Mouse (Mus musculus): ENCODE results near the gene Olfr1417.
A peak's percentile ranks its signal among the peaks of the same experiment; 100 is the strongest.

Gene Olfr1417

DNA sequence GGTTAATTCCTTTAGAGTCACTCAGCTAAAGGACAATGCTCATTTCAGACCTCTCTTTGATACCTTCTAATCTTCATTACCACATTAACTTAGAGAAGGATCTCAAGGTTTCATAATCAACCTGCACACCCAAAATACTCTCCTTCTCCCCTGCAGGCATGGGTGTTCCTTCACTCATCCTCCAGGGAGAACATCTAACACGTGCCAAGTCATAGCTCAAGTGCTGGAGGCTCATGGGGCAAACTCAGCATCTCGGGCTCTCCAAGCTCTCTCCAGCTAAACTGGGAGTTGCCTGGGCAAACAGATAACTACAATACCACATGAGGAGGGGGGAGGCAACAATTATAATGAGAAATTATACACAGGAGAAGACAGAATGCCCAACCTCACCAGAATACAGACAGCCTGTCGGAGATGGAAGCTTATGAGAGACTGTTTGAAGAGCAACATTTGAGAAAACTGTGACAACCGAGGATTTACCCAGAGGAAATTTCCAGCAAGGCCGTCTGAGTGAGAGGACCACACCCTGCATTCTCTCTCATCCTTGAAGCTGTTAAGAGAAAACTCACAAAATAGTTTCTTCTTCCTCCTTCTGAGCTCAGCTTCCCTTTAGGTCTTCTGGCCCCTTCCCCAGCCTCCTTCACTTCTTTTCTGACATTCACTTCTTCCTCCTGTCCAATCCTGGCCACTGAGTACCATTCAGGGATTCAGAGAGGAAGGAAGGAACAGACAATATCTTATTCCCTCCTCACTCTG is 28.8 kb downstream of the Olfr1417 start:
- DNase-seq: no peak

GRCm38 (mm10) chr19:11808452-11808851 is 30.6 kb downstream of the Olfr1417 start:
- no peak for DNase-seq

GRCm38 (mm10) chr19:11807822-11808221 is 31.2 kb downstream of the Olfr1417 start:
- DNase-seq: no peak

- DNase-seq: no peak
Observed at GRCm38 (mm10) chr19:11807251-11807650, 31.8 kb downstream of the Olfr1417 start.

- no peak for DNase-seq
Observed at GRCm38 (mm10) chr19:11804423-11804822, 34.6 kb downstream of the Olfr1417 start.

- no peak for DNase-seq
Observed at GRCm38 (mm10) chr19:11800531-11801315, 38.3 kb downstream of the Olfr1417 start.

DNA sequence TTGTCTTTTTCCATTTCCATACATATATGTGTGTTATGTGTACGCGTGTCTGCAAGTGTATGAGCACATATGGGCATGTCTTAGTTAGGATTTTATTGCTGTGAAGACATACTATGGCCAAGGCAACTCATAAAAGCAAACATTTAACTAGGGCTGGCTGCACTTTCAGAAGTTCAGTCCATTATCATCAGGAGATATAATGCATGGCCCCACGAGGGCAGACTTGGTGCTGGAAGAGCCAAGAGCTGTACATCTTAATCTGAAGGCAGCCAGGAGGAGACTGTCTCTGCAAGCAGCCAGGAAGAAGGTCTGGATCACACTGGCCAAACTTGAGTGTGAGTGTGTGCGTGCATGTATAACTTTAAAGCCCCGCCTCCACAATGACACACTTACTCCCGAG is 44.6 kb downstream of the Olfr1417 start:
- no peak for DNase-seq

DNA sequence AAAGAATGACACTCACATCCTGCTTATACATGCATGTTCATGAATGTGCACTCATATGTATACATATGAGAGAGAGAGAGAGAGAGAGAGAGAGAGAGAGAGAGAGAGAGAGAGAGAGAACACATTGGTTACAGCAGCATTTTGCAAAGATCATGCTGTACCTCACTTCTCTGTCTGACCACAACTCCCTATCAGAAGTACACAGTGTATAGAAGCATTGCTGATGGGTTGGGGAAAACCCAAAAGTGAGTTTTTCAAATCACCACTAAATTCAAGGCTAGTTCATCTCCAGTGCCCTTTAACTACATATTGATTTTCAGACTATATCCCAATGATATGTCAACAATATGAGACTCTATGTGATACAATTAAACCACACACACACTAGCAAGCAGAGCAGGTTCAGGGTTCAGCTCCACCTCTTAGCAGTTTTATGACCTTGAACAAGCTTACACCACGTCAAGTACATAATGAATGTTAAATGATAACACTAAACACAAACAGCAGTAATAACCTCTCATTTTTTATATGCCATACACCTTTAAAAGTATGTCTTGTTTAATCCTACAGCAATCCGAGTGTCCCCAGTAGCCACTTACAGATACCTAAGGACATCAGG is 45.2 kb downstream of the Olfr1417 start:
- no peak for DNase-seq

DNA sequence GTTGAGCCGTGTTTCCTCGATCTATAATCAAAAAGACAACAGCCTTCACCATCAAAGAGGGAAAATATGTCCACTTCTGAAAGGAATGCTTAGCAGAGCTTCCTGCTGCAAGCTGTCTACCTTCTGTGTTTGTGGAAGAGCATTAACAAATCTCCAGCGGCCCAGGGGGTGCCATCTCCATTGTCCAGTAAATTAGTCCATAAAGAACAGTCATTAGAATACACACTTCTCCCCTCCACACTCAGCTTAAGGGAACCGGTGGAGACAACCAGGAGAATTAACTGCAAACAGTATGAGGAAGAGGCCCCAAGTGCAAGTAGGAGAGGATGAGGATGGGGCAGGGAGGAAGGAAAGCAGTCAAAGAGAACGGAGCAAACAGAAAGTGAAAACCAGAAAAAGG is 47.2 kb downstream of the Olfr1417 start:
- DNase-seq: no peak

GRCm38 (mm10) chr19:11788876-11789275 is 50.1 kb downstream of the Olfr1417 start:
- DNase-seq: no peak

GRCm38 (mm10) chr19:11787826-11788225 is 51.2 kb downstream of the Olfr1417 start:
- DNase-seq: no peak

- no peak for DNase-seq
Observed at GRCm38 (mm10) chr19:11785409-11786154, 53.4 kb downstream of the Olfr1417 start.

DNA sequence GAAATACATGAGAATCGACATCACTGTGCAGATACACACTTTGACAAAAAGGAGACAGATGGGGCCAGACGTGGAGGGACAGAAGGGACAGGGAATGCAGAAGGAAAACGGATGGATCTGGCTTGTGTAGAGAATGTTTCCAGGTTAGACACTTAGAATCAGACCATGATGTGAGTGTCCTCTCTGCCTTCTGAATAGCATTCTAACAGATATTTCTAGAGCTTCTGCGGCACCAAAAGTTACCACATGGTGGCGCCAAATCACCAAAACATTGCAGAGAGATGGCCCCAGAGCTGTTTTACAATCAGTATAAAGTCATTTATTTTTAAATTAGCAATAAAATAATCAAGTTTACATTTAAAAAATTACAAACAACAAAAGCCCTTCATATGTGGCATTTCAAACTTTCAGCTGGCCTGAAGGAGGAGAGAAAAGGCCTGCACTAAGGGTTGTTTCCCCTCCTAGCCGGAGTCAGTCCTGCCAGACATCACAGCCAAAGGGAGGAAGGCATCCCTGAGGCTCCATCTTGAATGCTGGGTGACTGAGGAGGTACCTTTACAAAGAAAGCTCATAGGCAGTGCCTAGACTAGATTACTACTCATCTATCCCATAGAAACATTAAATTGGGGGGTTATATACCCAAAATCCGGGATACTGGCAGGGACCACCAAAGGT is 61.7 kb downstream of the Olfr1417 start:
- peak; percentile 63 for DNase-seq

Data from right cerebral cortex, postnatal 14 days (tissue).